Mouse (Mus musculus): ENCODE measurements around the gene Syne2. TPM values are rescaled to one million over a fixed set of nuclear protein-coding genes. Genes with fewer than 3 reads are reported as not detected.
A peak's percentile ranks its signal among the peaks of the same experiment; 100 is the strongest.
"Not testable (repeated sequence)": the region's sequence is repeated elsewhere in the genome, so short reads cannot be mapped to it uniquely, and the experiment has no call there.

Gene Syne2
- polyA plus RNA-seq, 1 experiment from 2014 or later, result 61.4 TPM

DNA sequence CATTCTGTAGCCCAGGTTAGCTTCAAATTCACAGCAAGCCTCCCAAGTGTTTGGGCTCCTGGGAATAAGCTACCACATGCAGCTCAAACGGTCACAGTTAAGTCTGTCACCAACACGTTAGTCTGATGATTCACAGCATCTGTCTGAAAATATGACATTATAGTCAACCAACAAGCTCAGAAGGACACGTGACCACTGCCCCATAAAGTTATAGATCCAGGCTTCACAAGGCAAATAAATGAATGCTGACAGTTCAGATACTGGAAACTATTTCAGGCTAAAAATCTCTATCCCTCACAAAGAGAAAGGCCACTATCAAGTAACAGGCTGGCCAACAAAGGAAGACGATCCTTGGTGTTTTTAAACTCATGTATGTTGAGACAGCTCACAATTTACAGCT is 298.6 kb downstream of the Syne2 start:
- Histone ChIP-seq H3K36me3 (ENCODE audit: control insufficient read depth, insufficient read depth, low read length) (no peaks in the 10 kb centered on the region), H3K9ac (ENCODE audit: low read length) (no peak overlapping the region), H3K27me3 (ENCODE audit: control insufficient read depth, insufficient read depth, low read length) (no peaks in the 10 kb centered on the region), H3K4me1 (ENCODE audit: control insufficient read depth, insufficient read depth, low read length) (no peaks in the 10 kb centered on the region), H3K27ac (ENCODE audit: low read depth, low read length) (no peak overlapping the region), H3K4me2 (ENCODE audit: low read depth) (no peak overlapping the region), H3K9me3 (ENCODE audit: control insufficient read depth, low read length) (no peaks in the 10 kb centered on the region), H3K4me3 (ENCODE audit: low read depth, low read length) (no peak overlapping the region)
- ATAC-seq (ENCODE audit: insufficient read depth, low FRiP score, low TSS enrichment) (no peak), DNase-seq (ENCODE audit: low spot score) (no peak)
- 65% methylated on average over 4 of the region's 4 CpGs for WGBS

DNA sequence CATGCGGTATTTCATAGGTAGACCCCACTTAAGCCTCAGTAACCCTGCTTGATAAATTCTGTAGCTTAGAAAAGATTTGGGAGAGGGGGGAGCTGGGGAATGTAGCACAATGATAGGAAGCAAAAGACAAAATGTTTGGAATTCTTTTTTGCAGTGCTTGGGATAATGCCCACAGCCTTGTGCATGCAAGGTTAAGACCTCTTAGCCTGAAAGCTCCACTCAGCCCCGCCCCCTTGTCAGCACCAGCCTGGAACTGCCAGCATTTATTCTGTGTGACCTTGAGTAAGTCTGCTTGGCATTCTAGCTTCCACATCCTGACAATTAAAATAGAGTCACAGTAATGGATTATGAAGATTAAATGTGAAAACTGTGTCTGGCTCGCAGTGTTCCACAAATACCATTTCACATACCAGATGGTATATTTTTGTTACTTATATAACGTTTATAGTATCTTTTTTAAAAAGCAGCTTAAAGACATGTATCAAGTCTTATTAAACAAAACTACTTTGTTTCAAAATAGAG is 299.8 kb downstream of the Syne2 start:
- no peak overlapping the region for H3K27ac ChIP-seq (ENCODE audit: low read depth, low read length)
- H3K4me3 ChIP-seq (ENCODE audit: low read depth, low read length), result no peak overlapping the region
- H3K36me3 ChIP-seq (ENCODE audit: control insufficient read depth, insufficient read depth, low read length), result no peaks in the 10 kb centered on the region
- no peak for ATAC-seq (ENCODE audit: insufficient read depth, low FRiP score, low TSS enrichment)
- no peaks in the 10 kb centered on the region for H3K27me3 ChIP-seq (ENCODE audit: control insufficient read depth, insufficient read depth, low read length)
- no peaks in the 10 kb centered on the region for H3K9me3 ChIP-seq (ENCODE audit: control insufficient read depth, low read length)
- no peak overlapping the region for H3K4me2 ChIP-seq (ENCODE audit: low read depth)
- DNase-seq (ENCODE audit: low spot score), result no peak
- H3K4me1 ChIP-seq (ENCODE audit: control insufficient read depth, insufficient read depth, low read length), result no peaks in the 10 kb centered on the region
- WGBS, result 85% methylated on average over 4 of the region's 4 CpGs
- no peak overlapping the region for H3K9ac ChIP-seq (ENCODE audit: low read length)

DNA sequence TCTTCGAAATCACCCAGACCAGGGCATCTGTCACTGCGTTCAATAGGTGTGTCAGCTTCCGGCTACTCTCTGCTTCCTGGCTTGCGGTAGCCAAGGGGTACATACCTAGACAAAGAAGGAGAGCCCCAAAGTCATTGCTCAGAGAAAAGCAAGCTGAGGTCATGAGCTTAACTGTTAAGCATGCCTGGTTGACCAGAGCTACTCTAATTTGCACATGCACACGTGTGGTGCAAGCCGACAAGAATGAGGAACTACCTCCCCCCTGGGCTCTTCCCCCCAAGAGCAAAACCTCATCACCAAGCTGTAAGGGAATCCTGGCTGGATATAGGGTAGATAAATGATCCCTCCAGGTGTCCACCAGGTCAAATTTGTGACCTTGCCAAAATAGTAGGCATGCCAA is 305.3 kb downstream of the Syne2 start:
- no peaks in the 10 kb centered on the region for H3K36me3 ChIP-seq (ENCODE audit: control insufficient read depth, insufficient read depth, low read length)
- H3K9me3 ChIP-seq (ENCODE audit: control insufficient read depth, low read length), result no peaks in the 10 kb centered on the region
- no peak for DNase-seq (ENCODE audit: low spot score)
- H3K27ac ChIP-seq (ENCODE audit: low read depth, low read length), result no peak overlapping the region
- WGBS, result 91% methylated on average over 6 of the region's 6 CpGs
- H3K9ac ChIP-seq (ENCODE audit: low read length), result no peak overlapping the region
- no peaks in the 10 kb centered on the region for H3K27me3 ChIP-seq (ENCODE audit: control insufficient read depth, insufficient read depth, low read length)
- H3K4me1 ChIP-seq (ENCODE audit: control insufficient read depth, insufficient read depth, low read length), result no peaks in the 10 kb centered on the region
- no peak overlapping the region for H3K4me3 ChIP-seq (ENCODE audit: low read depth, low read length)
- no peak for ATAC-seq (ENCODE audit: insufficient read depth, low FRiP score, low TSS enrichment)
- H3K4me2 ChIP-seq (ENCODE audit: low read depth), result no peak overlapping the region

DNA sequence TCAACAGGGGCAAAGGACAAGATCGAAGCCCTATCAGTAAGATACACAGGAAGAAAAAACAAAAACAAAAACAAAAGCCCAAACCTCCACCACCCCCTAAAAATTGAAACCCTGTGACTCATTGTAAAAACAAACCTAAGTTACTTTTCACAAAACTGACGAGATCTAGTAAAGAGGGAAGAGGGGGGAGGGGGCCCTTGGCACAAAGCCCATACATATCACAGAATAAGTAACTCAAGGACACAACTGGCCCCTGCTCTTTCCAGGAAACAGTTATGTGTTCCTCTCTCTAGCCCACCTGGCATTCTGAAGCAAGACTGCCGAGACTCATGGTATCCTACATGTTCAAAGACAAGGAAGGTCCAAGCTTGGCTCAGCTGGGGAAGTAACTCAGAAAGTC is 310.4 kb downstream of the Syne2 start:
- Histone ChIP-seq H3K4me2 (ENCODE audit: low read depth) (no peak overlapping the region), H3K4me3 (ENCODE audit: low read depth, low read length) (no peak overlapping the region), H3K9me3 (ENCODE audit: control insufficient read depth, low read length) (no peaks in the 10 kb centered on the region), H3K27me3 (ENCODE audit: control insufficient read depth, insufficient read depth, low read length) (no peaks in the 10 kb centered on the region), H3K36me3 (ENCODE audit: control insufficient read depth, insufficient read depth, low read length) (no peaks in the 10 kb centered on the region), H3K9ac (ENCODE audit: low read length) (no peak overlapping the region), H3K27ac (ENCODE audit: low read depth, low read length) (no peak overlapping the region), H3K4me1 (ENCODE audit: control insufficient read depth, insufficient read depth, low read length) (no peaks in the 10 kb centered on the region)
- ATAC-seq (ENCODE audit: insufficient read depth, low FRiP score, low TSS enrichment) (no peak), DNase-seq (ENCODE audit: low spot score) (no peak)
- WGBS, result 74% methylated on average over 3 of the region's 3 CpGs

DNA sequence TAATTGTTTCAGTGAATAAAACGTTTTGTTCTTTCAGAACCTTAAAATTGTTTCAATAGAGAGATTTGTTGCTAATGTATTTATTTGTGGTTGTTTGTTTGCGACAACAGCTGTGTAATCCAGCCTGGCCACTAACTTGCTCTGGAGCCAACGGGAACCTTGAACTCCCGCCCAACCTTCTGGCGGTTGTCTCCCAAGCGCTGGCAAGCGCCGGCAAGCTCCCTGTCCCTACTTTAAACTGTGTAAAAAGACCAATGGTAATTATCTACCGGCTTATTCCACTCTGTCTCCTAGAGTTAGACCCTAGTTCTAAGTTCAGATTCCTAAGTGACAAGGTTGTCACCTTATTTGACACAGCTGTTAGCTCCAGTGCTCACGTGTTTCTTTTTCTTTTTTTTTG is 310.9 kb downstream of the Syne2 start:
- 89% methylated on average over 10 of the region's 10 CpGs for WGBS
- no peaks in the 10 kb centered on the region for H3K9me3 ChIP-seq (ENCODE audit: control insufficient read depth, low read length)
- H3K36me3 ChIP-seq (ENCODE audit: control insufficient read depth, insufficient read depth, low read length), result no peaks in the 10 kb centered on the region
- H3K27ac ChIP-seq (ENCODE audit: low read depth, low read length), result no peak overlapping the region
- H3K4me3 ChIP-seq (ENCODE audit: low read depth, low read length), result no peak overlapping the region
- no peak overlapping the region for H3K9ac ChIP-seq (ENCODE audit: low read length)
- no peaks in the 10 kb centered on the region for H3K27me3 ChIP-seq (ENCODE audit: control insufficient read depth, insufficient read depth, low read length)
- H3K4me2 ChIP-seq (ENCODE audit: low read depth), result no peak overlapping the region
- H3K4me1 ChIP-seq (ENCODE audit: control insufficient read depth, insufficient read depth, low read length), result no peaks in the 10 kb centered on the region
- DNase-seq (ENCODE audit: low spot score), result no peak
- no peak for ATAC-seq (ENCODE audit: insufficient read depth, low FRiP score, low TSS enrichment)

DNA sequence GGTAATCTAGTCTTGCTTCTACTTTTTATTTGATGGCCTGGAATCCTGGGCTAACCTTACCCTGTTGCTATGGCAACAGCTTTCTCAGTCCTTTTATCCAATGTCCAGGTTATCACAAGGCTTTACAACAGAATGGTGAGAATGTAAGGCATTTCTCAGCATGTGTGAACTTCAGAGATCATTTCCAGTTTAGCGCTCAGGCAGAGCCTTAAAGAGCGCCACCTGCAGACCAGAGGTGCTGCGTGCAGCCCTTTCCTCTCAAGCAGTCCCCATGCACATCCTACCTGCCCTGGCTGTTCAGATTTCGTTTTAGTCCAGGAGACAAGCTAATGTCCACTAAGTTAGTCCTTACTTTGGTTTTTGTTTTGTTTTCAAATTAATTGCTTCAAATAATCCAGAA is 312.3 kb downstream of the Syne2 start:
- Histone ChIP-seq H3K9me3 (ENCODE audit: control insufficient read depth, low read length) (no peaks in the 10 kb centered on the region), H3K4me3 (ENCODE audit: low read depth, low read length) (no peak overlapping the region), H3K27ac (ENCODE audit: low read depth, low read length) (no peak overlapping the region), H3K36me3 (ENCODE audit: control insufficient read depth, insufficient read depth, low read length) (no peaks in the 10 kb centered on the region), H3K4me2 (ENCODE audit: low read depth) (no peak overlapping the region), H3K4me1 (ENCODE audit: control insufficient read depth, insufficient read depth, low read length) (no peaks in the 10 kb centered on the region), H3K9ac (ENCODE audit: low read length) (no peak overlapping the region), H3K27me3 (ENCODE audit: control insufficient read depth, insufficient read depth, low read length) (no peaks in the 10 kb centered on the region)
- DNase-seq (ENCODE audit: low spot score) (peak; percentile 42), ATAC-seq (ENCODE audit: insufficient read depth, low FRiP score, low TSS enrichment) (no peak)
- 21% methylated on average over 4 of the region's 4 CpGs for WGBS

DNA sequence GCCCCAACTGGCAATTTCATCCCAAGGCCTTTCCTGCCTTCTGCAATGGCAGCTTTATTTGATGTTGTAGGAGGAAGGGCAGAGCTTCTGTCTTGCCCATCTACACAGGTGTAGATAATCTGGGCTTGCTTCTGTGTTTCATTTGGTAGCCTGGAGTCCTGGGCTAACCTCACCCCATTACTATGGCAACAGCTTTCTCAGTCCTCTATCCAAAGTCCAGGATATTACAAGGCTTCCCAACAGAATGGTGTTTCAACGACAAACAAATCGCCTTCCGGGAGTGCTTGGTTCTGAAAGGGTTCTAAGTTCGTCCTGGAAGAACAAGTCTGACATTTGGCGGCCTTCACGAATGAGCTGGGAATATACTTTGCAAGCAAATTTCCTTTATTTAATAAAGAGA is 313.0 kb downstream of the Syne2 start:
- ATAC-seq (ENCODE audit: insufficient read depth, low FRiP score, low TSS enrichment), result no peak

DNA sequence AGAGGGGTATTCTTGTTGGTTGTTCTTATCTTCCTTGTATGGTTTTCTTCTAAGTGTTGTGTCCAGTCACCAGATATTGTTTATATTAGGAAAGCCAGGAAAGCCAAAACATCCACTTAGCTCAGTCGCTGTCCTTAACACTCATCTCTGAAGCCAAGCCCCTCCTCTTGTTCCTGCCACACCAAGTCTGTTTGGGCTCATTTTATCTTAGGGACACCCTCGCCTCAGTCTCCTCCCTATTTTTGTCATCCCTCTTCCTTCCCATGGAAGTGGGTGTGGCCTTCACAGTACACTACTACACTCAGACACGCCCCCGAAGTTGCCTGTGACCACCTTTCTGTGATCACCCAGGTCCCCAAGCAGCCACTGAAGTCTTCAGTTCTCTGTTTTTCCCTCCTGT is 314.7 kb downstream of the Syne2 start:
- ATAC-seq (ENCODE audit: insufficient read depth, low FRiP score, low TSS enrichment), result no peak
- Histone ChIP-seq H3K9ac (ENCODE audit: low read length) (no peak overlapping the region), H3K27ac (ENCODE audit: low read depth, low read length) (no peak overlapping the region), H3K4me1 (ENCODE audit: control insufficient read depth, insufficient read depth, low read length) (no peaks in the 10 kb centered on the region), H3K36me3 (ENCODE audit: control insufficient read depth, insufficient read depth, low read length) (no peaks in the 10 kb centered on the region), H3K4me2 (ENCODE audit: low read depth) (no peak overlapping the region), H3K9me3 (ENCODE audit: control insufficient read depth, low read length) (no peaks in the 10 kb centered on the region), H3K27me3 (ENCODE audit: control insufficient read depth, insufficient read depth, low read length) (no peaks in the 10 kb centered on the region), H3K4me3 (ENCODE audit: low read depth, low read length) (no peak overlapping the region)
- no peak for DNase-seq (ENCODE audit: low spot score)
- 81% methylated on average over 4 of the region's 4 CpGs for WGBS

More for the DNA sequence above, 313.0 kb downstream of the Syne2 start:
- H3K27ac ChIP-seq (ENCODE audit: low read depth, low read length), result no peak overlapping the region
- no peak overlapping the region for H3K4me2 ChIP-seq (ENCODE audit: low read depth)
- no peak overlapping the region for H3K9ac ChIP-seq (ENCODE audit: low read length)
- H3K9me3 ChIP-seq (ENCODE audit: control insufficient read depth, low read length), result no peaks in the 10 kb centered on the region
- H3K4me3 ChIP-seq (ENCODE audit: low read depth, low read length), result no peak overlapping the region
- no peaks in the 10 kb centered on the region for H3K36me3 ChIP-seq (ENCODE audit: control insufficient read depth, insufficient read depth, low read length)
- no peaks in the 10 kb centered on the region for H3K27me3 ChIP-seq (ENCODE audit: control insufficient read depth, insufficient read depth, low read length)
- WGBS, result 87% methylated on average over 6 of the region's 6 CpGs
- H3K4me1 ChIP-seq (ENCODE audit: control insufficient read depth, insufficient read depth, low read length), result no peaks in the 10 kb centered on the region
- no peak for DNase-seq (ENCODE audit: low spot score)

DNA sequence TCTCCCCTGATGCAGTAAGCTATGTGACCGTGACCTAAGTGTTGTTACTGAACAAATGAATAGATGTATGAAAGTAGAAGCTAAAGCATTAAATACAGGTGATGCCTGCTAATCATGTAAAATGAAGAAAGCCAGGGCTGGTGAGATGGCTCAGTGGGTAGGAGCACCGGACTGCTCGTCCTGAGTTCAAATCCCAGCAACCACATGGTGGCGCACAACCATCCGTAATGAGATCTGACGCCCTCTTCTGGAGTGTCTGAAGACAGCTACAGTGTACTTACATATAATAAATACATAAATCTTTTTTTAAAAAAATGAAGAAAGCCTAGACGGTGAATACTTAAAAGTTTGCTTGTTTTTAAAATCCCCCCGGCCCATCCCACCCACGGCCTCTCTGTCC is 315.1 kb downstream of the Syne2 start:
- H3K9me3 ChIP-seq (ENCODE audit: control insufficient read depth, low read length); H3K27ac ChIP-seq (ENCODE audit: low read depth, low read length); H3K4me1 ChIP-seq (ENCODE audit: control insufficient read depth, insufficient read depth, low read length); DNase-seq (ENCODE audit: low spot score); H3K4me3 ChIP-seq (ENCODE audit: low read depth, low read length); H3K9ac ChIP-seq (ENCODE audit: low read length); H3K27me3 ChIP-seq (ENCODE audit: control insufficient read depth, insufficient read depth, low read length); H3K36me3 ChIP-seq (ENCODE audit: control insufficient read depth, insufficient read depth, low read length); ATAC-seq (ENCODE audit: insufficient read depth, low FRiP score, low TSS enrichment); H3K4me2 ChIP-seq (ENCODE audit: low read depth): not testable (repeated sequence)
- 87% methylated on average over 9 of the region's 9 CpGs for WGBS

All from neural tube, embryonic 11.5 days (tissue).